Mouse (Mus musculus) gastrocnemius, postnatal 14 days (tissue): ENCODE results near the gene Rest. TPM values are rescaled to one million over a fixed set of nuclear protein-coding genes. Genes with fewer than 3 reads are reported as not detected.
A peak's percentile ranks its signal among the peaks of the same experiment; 100 is the strongest.

Experiments
- DNase-seq: peaks from one replicate; pipeline ENCODE4 v3.0.0; 2021; ENCODE audit warnings: mixed read lengths
- intact Hi-C: fragments of 180-260 bp; cut with DNase I; formaldehyde crosslinking; loops from one replicate; pipeline ENCODE4 v1.15.1; 2025; ENCODE audit warnings: low total_unique reads
- total RNA-seq, 2 experiments: library from RNA; stranded (reverse); gene quantifications; 2 replicates each; pipeline ENCODE4 v1.2.3; 2021

The Rest gene
- total RNA-seq, 2 experiments from 2014 or later = 9.8 to 11.4 TPM

- intact Hi-C loops = no loop called here
- no peak for DNase-seq
These were observed 5.2 kb upstream of the Rest start for GRCm38 (mm10) chr5:77260141-77260540.

DNA sequence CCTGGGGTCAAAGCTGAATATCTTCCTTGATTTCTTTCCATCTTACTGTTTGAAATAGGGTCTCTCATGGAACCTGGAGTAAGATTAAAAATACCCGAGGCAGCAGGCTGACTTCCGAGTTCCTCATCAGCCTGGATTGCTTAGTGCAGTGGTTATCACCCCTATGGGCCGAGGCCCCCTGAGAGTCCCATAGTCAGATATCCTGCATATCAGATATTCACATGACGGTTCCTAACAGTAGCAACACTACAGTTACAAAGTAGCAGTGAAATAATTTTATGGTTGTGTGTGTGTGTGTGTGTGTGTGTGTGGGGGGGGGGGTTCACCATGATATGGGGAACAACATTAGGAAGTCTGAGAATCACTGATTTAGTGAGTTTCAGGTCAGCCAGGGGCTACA, 4.2 kb upstream of the Rest start:
- intact Hi-C loops = no loop called here
- no peak for DNase-seq

- intact Hi-C loops = no loop called here
- no peak for DNase-seq
These were observed 3.2 kb upstream of the Rest start for GRCm38 (mm10) chr5:77262105-77262504.

- DNase-seq = peak; percentile 77
- intact Hi-C loops = no loop called here
These were observed 377 bp downstream of the Rest start for GRCm38 (mm10) chr5:77265671-77266065.

DNA sequence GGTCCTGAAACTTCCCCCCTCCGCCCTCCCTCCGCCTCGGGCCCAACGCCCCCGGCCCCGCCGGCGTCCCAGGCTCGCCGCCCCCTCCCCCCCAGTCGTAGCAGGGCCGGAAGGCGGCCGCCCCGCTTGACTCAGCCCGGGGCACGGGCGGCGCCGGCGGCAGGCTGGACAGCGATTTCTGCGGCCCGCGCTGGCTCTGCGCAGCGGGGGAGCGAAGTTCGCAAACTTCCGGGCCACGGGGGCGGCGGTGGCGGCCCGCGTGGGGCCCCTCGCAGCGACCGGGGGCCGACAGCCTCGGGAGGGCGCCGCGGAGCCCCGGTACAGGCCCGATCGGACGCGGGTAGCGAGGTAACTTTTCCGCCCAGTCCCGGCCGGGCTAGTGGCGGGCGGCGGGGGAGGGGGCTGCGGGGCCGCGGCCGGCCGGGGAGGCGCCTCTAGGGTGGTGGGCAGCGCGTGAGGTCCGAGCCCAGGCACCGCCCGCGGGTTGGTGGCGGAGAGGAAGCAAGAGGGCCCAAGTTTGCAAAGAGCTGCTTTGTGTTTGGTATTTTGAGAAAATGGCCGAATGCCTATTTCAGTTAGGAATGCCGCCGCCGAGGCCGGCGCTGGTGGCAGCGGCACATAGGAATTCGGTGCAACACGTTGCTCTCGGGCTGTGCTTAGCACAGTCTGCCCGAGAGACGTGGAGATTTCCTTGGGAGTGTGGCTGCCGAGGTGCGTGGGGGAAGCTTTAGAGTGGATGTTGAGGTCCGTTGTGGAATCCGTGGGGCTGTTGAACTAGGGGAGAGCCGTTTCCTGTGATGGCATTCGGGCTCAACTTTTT, 985 bp downstream of the Rest start:
- DNase-seq = peak; percentile 59
- intact Hi-C loops = no loop called here

DNA sequence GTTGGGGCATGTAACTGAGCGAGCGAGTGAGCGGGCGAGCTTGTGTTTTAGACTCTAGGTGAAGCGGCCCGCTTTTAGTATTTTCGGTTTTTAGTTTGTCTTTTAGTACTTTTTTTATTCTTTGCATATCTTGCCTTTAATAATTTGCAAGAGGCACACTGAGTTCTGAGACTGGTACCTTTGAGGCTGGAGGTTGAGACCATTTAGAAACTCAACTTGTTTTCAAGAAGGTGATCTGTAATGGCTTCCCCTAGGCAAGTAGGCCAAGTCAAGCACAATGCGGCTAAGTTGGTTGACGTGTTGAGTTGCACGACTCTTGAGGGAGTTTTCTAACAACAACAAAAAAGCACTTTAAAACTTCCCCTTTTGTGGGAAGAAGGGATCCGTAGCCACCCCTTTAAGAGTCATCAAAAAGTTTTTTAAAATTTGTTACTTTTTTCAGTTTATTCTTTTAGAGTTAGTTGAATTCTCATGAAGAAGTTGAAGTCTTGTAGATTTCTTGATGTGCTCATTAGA, 1.7 kb downstream of the Rest start:
- no peak for DNase-seq
- intact Hi-C loops = no loop called here

- DNase-seq = no peak
- intact Hi-C loops = no loop called here
These were observed 2.1 kb downstream of the Rest start for GRCm38 (mm10) chr5:77267441-77267840.

DNA sequence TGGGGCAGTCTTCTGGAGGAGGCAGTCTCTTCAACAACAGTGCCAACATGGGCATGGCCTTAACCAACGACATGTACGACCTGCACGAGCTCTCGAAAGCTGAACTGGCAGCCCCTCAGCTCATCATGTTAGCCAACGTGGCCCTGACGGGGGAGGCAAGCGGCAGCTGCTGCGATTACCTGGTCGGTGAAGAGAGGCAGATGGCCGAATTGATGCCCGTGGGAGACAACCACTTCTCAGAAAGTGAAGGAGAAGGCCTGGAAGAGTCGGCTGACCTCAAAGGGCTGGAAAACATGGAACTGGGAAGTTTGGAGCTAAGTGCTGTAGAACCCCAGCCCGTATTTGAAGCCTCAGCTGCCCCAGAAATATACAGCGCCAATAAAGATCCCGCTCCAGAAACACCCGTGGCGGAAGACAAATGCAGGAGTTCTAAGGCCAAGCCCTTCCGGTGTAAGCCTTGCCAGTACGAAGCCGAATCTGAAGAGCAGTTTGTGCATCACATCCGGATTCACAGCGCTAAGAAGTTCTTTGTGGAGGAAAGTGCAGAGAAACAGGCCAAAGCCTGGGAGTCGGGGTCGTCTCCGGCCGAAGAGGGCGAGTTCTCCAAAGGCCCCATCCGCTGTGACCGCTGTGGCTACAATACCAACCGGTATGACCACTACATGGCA, 2.8 kb downstream of the Rest start:
- no peak for DNase-seq
- intact Hi-C loops = no loop called here

DNA sequence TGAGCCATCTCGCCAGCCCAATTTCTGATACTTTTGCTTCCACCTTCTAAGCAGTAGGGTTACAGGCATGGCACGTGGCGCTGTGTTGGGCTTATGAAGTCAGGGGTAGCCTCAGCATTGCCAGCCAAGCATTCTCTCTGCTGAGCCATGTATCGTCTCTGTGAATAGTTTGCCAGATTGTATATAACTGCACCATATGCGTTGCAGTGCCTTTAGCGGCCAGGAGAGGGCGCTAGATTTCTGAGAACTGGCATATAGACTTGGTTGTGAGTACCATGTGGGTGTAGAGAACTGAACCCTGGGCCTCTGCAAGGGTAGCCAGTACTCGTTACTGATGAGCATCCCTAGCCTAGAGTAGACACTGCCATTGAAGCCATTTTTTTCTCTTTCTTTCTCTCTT, 4.1 kb downstream of the Rest start:
- no peak for DNase-seq
- intact Hi-C loops = no loop called here

DNA sequence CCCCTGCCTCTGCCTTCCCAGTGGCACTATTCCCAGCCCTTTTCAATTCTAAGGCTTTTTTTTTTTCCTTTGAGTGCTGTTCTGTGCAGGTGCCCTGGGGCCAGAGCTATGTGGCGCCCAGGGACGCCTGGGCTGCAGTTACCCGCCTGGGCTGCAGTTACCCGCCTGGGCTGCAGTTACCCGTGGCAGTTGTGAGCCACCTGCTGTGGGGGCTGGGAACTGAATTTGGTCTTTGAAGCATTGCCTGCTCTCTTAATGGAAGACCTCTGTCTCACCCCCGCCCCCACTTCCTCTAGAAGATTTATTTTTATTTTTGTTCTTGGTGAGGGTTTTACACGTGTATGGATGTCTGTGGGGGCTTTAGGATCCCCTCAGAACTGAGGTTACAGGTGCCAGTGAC, 7.9 kb downstream of the Rest start:
- no peak for DNase-seq
- intact Hi-C loops = no loop called here

- intact Hi-C loops = no loop called here
- DNase-seq = no peak
These were observed 10.7 kb downstream of the Rest start for GRCm38 (mm10) chr5:77275950-77276349.

GRCm38 (mm10) chr5:77277204-77277603, 11.9 kb downstream of the Rest start:
- intact Hi-C loops = no loop called here
- DNase-seq = no peak

GRCm38 (mm10) chr5:77281518-77282174, 16.4 kb downstream of the Rest start:
- DNase-seq = no peak
- intact Hi-C loops = no loop called here

- no peak for DNase-seq
- intact Hi-C loops = no loop called here
These were observed 17.0 kb downstream of the Rest start for GRCm38 (mm10) chr5:77282242-77282641.

DNA sequence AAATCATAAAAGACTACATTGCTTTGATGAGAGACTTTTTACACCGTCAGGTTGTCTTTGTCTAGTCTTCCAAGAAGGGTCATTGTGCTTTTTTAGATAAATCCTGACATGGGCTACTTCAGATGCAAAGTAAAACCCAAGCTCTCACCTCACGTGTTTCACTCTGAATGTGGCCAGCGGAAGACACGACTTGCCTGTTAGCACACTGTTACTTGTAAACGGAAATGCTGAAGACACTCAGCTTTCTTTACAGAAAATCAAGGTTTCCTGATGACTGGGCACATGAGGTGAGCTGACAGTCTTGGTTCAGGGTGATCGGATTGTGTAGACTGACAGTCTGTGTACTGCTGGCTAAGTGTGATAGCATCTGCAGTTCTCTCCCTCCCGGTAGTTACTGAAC, 20.4 kb downstream of the Rest start:
- DNase-seq = no peak
- intact Hi-C loops = no loop called here

DNA sequence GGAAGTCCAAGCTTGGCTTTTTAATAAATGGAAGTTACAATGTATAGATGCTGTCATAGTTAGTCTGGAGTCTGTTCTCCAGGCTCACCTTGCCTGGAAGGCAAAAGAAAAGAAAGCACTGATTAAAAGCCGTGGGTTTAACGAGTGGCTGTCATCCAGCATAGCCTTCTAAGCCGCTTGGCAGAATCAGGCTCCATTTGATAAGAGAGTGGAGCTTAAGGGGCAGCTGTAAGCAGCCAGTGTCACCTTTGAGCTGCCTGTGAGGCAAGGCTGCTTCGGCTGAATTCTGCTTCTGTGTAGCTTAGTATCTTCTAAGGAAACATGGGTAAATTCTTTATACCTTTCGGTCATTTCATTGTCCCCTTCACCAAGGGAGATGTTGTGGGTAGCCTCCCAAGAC, 21.6 kb downstream of the Rest start:
- DNase-seq = no peak
- intact Hi-C loops = no loop called here

DNA sequence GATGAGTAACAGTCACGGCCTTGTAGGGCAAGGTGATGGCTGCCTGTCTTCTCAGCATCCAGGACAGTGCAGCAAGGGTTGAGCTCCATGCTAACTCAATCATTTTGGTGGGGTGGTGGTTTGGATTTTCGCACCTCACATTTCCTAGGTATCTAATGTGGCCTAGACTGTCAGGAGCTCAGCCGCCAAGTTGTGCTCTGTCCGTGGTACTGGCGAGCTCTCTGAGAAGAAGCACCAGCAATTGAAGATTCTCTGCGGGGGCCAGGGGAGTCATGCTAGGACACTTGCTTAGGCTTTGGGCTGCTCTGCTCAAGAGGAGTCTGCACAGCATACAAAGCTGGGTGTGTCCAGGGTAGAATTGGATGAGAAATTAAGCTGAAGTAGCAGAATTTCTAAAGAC, 22.6 kb downstream of the Rest start:
- no peak for DNase-seq
- intact Hi-C loops = no loop called here

- DNase-seq = no peak
- intact Hi-C loops = no loop called here
These were observed 24.4 kb downstream of the Rest start for GRCm38 (mm10) chr5:77289686-77290085.

- DNase-seq = no peak
- intact Hi-C loops = no loop called here
These were observed 25.3 kb downstream of the Rest start for GRCm38 (mm10) chr5:77290606-77291005.

DNA sequence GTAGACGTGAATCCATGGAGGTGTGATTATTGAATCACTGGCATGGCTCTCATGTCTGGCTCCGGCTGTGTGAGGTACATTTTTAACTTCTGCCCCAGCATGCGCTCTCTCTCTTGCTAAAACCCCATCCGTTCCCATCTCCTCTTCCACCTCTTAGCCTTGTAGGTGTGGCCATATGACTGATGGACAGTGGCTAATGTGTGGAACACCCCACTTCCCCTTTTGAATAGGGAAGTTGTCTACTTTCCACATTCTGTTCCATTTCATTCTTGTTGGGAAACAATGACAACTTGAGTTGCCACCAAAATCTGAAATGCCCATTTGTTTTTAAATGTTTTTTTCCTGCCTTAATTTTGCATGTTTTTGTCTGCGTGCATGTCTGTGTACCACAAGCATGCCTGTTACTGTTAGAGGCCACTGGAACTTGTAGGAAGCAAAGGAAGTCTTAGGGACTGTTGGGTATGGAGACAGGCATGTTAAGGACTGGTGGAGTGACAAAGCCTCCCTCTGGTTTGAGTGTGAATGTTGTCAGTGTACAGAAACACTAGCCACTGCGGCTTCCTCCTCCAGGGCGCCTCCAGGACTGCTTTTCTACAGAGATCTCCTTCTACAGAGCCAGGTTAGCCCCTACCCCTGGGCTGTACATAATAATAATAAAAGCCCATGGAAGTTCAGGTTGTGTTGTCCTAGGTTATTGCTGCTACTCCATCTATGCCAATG, 27.7 kb downstream of the Rest start:
- DNase-seq = no peak
- intact Hi-C loops = no loop called here
